Mouse (Mus musculus) liver, adult 2 months (tissue): Measurements from ENCODE around the gene Sdhb.

Experiments used
- CTCF ChIP-seq: fragments of 200-500 bp; IDR thresholded peaks from 2 replicates; pipeline ENCODE4 v1.5.1; 2011; ENCODE audit warnings: low read depth, low read length, control low read depth
- POLR2A ChIP-seq: fragments of 200-500 bp; IDR thresholded peaks from 2 replicates; pipeline ENCODE4 v1.6.1; 2011; ENCODE audit warnings: low read length, control low read depth; ENCODE audit not compliant: insufficient read depth; ENCODE audit errors: extremely low read depth

DNA sequence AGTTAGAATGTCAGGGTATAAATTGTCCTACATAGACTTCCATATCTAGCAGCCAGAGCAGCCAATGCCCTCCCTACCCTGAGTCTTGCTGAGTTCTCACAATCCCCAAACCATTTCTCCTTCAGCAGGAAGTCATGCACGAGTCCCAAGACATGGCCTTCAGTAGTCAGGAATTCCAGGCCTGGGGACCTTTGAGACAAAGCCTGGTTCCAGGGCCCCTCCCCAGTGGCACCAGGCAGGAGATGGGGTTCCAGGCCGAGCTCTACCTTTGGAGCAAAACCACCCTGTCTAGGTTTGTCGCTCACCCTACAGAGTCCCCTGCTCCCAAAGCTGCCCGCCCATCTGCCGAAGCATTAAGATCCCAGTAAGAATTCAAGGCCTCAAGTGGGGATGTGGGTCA is 44.7 kb upstream of the Sdhb start:
- TF ChIP-seq POLR2A = no peak
- TF ChIP-seq CTCF = no peak
